Mouse (Mus musculus) heart, adult 2 months (tissue): ENCODE data around the gene Mrps14. TPM values are rescaled to one million over a fixed set of nuclear protein-coding genes. Genes with fewer than 3 reads are reported as not detected.

Experiments used
- DNase-seq, 2 experiments: peaks; one replicate each; pipeline ENCODE4 v3.0.0; 2021
- H3K27ac ChIP-seq: fragments of 200-600 bp; 2 replicates; pipeline ENCODE4 v1.8.1; 2022
- H3K27me3 ChIP-seq: fragments of 200-500 bp; 2 replicates; pipeline ENCODE4 v1.6.1; 2012; ENCODE audit warnings: mild to moderate bottlenecking, low read length, inconsistent platforms, mixed read lengths; ENCODE audit not compliant: control insufficient read depth, insufficient read depth
- H3K36me3 ChIP-seq: fragments of 200-500 bp; 2 replicates; pipeline ENCODE4 v1.6.1; 2012; ENCODE audit warnings: low read length, inconsistent platforms; ENCODE audit not compliant: control insufficient read depth, insufficient read depth
- H3K4me1 ChIP-seq: fragments of 200-500 bp; 2 replicates; pipeline ENCODE4 v1.6.1; 2011; ENCODE audit warnings: low read length; ENCODE audit not compliant: control insufficient read depth, insufficient read depth
- H3K4me3 ChIP-seq: fragments of 200-600 bp; 2 replicates; pipeline ENCODE4 v1.8.1; 2022
- H3K79me2 ChIP-seq: fragments of 200-500 bp; replicated peaks from 2 replicates; pipeline ENCODE4 v1.6.1; 2012; ENCODE audit warnings: mild to moderate bottlenecking, inconsistent platforms, low read length, moderate library complexity, mixed read lengths; ENCODE audit not compliant: control insufficient read depth, insufficient read depth
- H3K9ac ChIP-seq: fragments of 200-500 bp; 2 replicates; pipeline ENCODE4 v1.6.1; 2012; ENCODE audit warnings: low read depth, mild to moderate bottlenecking, control low read depth, inconsistent platforms, low read length, mixed read lengths
- CTCF ChIP-seq: fragments of 200-600 bp; IDR thresholded peaks from 2 replicates; pipeline ENCODE4 v1.8.1; 2022; ENCODE audit warnings: antibody characterized with exemption, mild to moderate bottlenecking, moderate library complexity
- EP300 ChIP-seq: fragments of 200-500 bp; IDR thresholded peaks from 2 replicates; pipeline ENCODE4 v1.6.1; 2011; ENCODE audit warnings: low read depth, low read length, control low read depth; ENCODE audit not compliant: insufficient read depth
- POLR2A ChIP-seq: fragments of 200-500 bp; IDR thresholded peaks from 2 replicates; pipeline ENCODE4 v1.6.1; 2011; ENCODE audit warnings: mild to moderate bottlenecking, low read depth, low read length, control low read depth; ENCODE audit not compliant: insufficient read depth
- WGBS: fragments of 180-500 bp; shearing (Covaris S2); methylation state at CpG from one replicate; pipeline ENCODE4 v1.1.7; 2018; 5-methylcytosine and 5-hydroxymethylcytosine counted together
- intact Hi-C: fragments of 180-260 bp; cut with DNase I; formaldehyde crosslinking; loops from one replicate; pipeline ENCODE4 v1.15.1; 2025
- polyA plus RNA-seq: library from polyadenylated mRNA; depleted of rRNA; stranded (reverse); fragments of >200 nt; gene quantifications from 2 replicates; pipeline ENCODE4 v1.2.3, GENCODE M21; 2012
- total RNA-seq, 2 experiments: library from RNA; stranded (reverse); gene quantifications; 2 replicates each; pipeline ENCODE4 v1.2.3; 2021

The Mrps14 gene
- total and polyA plus RNA-seq, 3 experiments: 46.2 to 102 (median 94.6) TPM

DNA sequence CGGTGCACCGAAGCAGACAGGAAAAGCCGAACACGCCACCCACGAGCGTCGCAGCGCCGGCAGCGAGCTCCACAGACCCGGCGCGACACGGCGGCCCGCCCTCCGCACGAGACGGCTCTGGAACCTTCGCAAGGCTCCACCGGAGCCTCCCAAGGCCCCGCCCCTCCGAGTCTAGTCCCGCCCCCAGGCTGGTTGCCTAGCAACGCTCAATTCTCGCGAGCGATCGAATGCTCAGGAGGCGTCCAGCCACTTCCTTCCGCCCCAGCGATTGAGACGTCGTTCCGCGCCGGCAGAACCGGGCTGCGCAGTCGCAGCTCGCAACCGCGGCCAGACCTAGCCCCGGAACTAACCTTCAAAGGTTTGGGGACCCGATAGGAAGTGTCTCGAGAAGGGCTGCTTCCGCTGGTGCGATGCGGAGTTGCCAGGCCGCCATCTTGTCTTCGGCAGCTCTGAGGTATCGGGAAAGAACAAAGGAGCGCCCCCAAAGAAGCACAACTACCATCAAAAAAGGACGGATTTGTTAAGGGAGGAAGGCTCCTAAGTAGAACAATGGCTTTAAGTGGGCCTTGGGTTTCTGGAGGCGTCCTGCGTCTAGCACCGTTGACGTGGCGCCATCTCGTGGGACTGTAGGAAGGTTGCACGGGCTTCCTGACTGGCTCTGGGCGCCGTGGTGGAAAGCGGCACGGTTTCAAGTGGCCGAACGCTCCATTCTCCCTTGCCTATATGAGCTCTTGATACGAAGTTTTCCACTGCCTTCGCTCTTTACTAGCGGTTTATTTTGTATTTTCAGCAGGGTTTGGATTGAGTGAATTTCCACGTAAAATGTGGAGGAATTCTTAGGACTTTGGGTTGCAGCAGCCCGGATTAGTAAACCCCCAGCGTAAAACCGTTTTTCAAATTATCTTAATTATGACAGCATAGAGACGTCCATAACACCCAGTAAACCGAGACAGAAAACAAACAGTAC lies 18.0 kb downstream of the Mrps14 start, which contains the start of gene Cacybp:
Gene Cacybp (minus strand): TSS at position 173 of the 967 bp plus-strand sequence.
- peaks cover 6% of the 10 kb centered on the region for H3K36me3 ChIP-seq
- peak within 1 kb of the TSS; percentile 98 for H3K27ac ChIP-seq
- H3K4me3 ChIP-seq: peak within 1 kb of the TSS; percentile 85
- H3K79me2 ChIP-seq: 0 out of 2 replicates have a peak, but pooled peaks cover 2% of the 10 kb centered on the region
- peak within 1 kb of the TSS; percentile 95 for H3K9ac ChIP-seq
- H3K4me1 ChIP-seq: peaks cover 3% of the 10 kb centered on the region
- DNase-seq: peak; percentile 100
- no peaks in the 10 kb centered on the region for H3K27me3 ChIP-seq
- intact Hi-C loops: loop anchor here (1.0 to 10.0 kb wide), 4 partner anchors 19 to 1664 kb away; partner anchors contain the start of genes Klhl20, Suco and Zbtb37
- peak; percentile 91 for TF ChIP-seq POLR2A
- peak; percentile 97 for TF ChIP-seq CTCF
- TF ChIP-seq EP300: peak; percentile 56; the same call in 1 of the 2 replicates
- under 1% methylated on average over 76 of the region's 76 CpGs for WGBS

- no peak overlapping the region for H3K9ac ChIP-seq
- no peak for DNase-seq
- H3K4me1 ChIP-seq: peaks cover 3% of the 10 kb centered on the region
- WGBS: 90% methylated on average over 7 of the region's 7 CpGs
- TF ChIP-seq EP300 (no peak), POLR2A (no peak), CTCF (no peak)
- 0 out of 2 replicates have a peak, but pooled peaks cover under 1% of the 10 kb centered on the region for H3K79me2 ChIP-seq
- H3K27me3 ChIP-seq: no peaks in the 10 kb centered on the region
- no peak overlapping the region for H3K4me3 ChIP-seq
- H3K36me3 ChIP-seq: peaks cover 6% of the 10 kb centered on the region
- H3K27ac ChIP-seq: no peak overlapping the region
- intact Hi-C loops: loop anchor here (5.0 to 10.0 kb wide), 3 partner anchors 821 to 1663 kb away; partner anchors contain the start of genes Klhl20, Suco and Zbtb37
These were observed 19.2 kb downstream of the Mrps14 start for GRCm38 (mm10) chr1:160214171-160214570.

DNA sequence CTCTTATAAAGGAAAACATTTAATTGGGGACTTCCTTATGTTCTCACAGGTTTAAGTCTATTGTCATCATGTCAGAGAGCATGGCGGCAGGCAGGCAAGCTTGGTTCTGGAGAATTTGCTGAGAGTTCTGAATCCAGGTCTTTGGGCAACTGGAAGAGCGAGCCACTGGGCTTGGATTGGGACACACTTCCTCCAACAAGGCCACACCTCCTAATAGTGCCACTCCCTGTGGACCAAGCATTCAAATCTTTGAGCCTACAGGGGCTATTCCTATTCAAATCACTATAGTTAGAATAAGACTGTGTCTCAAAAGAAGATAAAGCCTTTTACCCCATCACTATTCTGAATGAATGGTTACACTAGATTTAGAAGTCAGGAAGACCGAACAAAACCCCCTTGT lies 22.9 kb downstream of the Mrps14 start:
- Histone ChIP-seq H3K4me3 (no peak overlapping the region), H3K9ac (no peak overlapping the region), H3K27ac (no peak overlapping the region), H3K36me3 (no peaks in the 10 kb centered on the region), H3K79me2 (no peaks in the 10 kb centered on the region), H3K27me3 (no peaks in the 10 kb centered on the region), H3K4me1 (peaks cover 1% of the 10 kb centered on the region)
- TF ChIP-seq EP300 (no peak), POLR2A (no peak), CTCF (no peak)
- intact Hi-C loops: loop anchor here (10.0 kb wide), 2 partner anchors 817 to 917 kb away; partner anchors contain the start of genes Klhl20 and Zbtb37
- 91% methylated on average over 3 of the region's 3 CpGs for WGBS
- no peak for DNase-seq

GRCm38 (mm10) chr1:160224093-160224492 lies 29.1 kb downstream of the Mrps14 start:
- no peaks in the 10 kb centered on the region for H3K27me3 ChIP-seq
- no peaks in the 10 kb centered on the region for H3K4me1 ChIP-seq
- intact Hi-C loops: no loop called here
- no peak for DNase-seq
- H3K9ac ChIP-seq: no peak overlapping the region
- no peak overlapping the region for H3K27ac ChIP-seq
- WGBS: 87% methylated on average over 2 of the region's 2 CpGs
- no peak overlapping the region for H3K4me3 ChIP-seq
- TF ChIP-seq EP300: no peak
- TF ChIP-seq CTCF: no peak
- no peak for TF ChIP-seq POLR2A
- H3K79me2 ChIP-seq: no peaks in the 10 kb centered on the region
- H3K36me3 ChIP-seq: no peaks in the 10 kb centered on the region

DNA sequence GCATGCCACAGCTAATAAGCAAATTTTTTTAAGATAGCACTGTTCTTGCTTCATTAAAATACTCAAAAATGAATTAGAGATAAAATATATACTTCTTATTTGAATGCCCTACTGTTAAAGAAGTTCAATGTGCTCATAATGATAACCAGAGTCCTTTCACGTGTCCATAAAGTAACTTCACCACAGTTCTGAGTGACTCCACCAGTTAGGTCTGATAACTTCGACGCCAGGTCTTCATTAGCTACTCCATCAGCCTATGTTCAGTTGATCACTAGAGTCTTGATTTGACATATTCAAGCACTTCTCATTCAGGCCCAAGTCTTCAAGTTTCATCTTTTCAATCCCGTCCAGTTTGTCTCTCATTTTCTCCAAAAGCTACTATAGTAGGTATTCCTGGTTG lies 32.2 kb downstream of the Mrps14 start:
- H3K36me3 ChIP-seq: no peaks in the 10 kb centered on the region
- H3K27ac ChIP-seq: no peak overlapping the region
- TF ChIP-seq POLR2A (no peak), EP300 (no peak), CTCF (no peak)
- no peak overlapping the region for H3K9ac ChIP-seq
- H3K4me3 ChIP-seq: no peak overlapping the region
- 91% methylated on average over 4 of the region's 4 CpGs for WGBS
- H3K79me2 ChIP-seq: no peaks in the 10 kb centered on the region
- intact Hi-C loops: no loop called here
- DNase-seq: no peak
- no peaks in the 10 kb centered on the region for H3K27me3 ChIP-seq
- H3K4me1 ChIP-seq: no peaks in the 10 kb centered on the region

DNA sequence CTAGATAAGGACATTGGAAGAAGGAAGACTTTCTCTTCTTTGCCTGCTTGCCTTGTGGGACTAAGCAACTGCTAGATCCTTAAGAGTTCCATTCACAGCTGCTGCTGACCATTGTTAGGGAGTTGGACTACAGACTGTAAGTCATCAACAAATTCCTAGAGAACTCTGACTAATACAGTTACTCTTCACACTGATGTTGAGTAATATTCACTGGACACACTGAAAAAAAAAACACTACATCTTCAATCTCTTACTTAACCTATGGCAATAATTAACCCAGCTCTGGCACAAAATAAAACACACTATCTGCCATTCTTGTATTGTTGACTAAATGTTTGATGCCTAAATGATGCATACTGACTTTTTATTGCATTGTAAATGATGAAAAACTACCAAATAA lies 32.8 kb downstream of the Mrps14 start:
- intact Hi-C loops: no loop called here
- Histone ChIP-seq H3K9ac (no peak overlapping the region), H3K4me1 (no peaks in the 10 kb centered on the region), H3K27ac (no peak overlapping the region), H3K36me3 (no peaks in the 10 kb centered on the region), H3K79me2 (no peaks in the 10 kb centered on the region), H3K27me3 (no peaks in the 10 kb centered on the region), H3K4me3 (no peak overlapping the region)
- DNase-seq: no peak
- TF ChIP-seq CTCF (no peak), EP300 (no peak), POLR2A (no peak)
